Mouse (Mus musculus) kidney, adult 2 months (tissue): ENCODE data around the gene Nomo1. TPM values are rescaled to one million over a fixed set of nuclear protein-coding genes. Genes with fewer than 3 reads are reported as not detected.

Experiments
- DNase-seq: peaks from one replicate; pipeline ENCODE4 v3.0.0; 2021
- H3K27ac ChIP-seq: fragments of 200-500 bp; 2 replicates; pipeline ENCODE4 v1.5.1; 2012; ENCODE audit warnings: low read depth, low read length, control low read depth, inconsistent platforms; ENCODE audit not compliant: insufficient read depth
- H3K27me3 ChIP-seq: fragments of 200-500 bp; replicated peaks from 2 replicates; pipeline ENCODE4 v1.6.1; 2012; ENCODE audit warnings: mild to moderate bottlenecking, moderate library complexity, low read length, inconsistent platforms; ENCODE audit not compliant: control insufficient read depth, insufficient read depth
- H3K36me3 ChIP-seq: fragments of 200-500 bp; 2 replicates; pipeline ENCODE4 v1.6.1; 2012; ENCODE audit warnings: mild to moderate bottlenecking, moderate library complexity, low read length, inconsistent platforms; ENCODE audit not compliant: control insufficient read depth, insufficient read depth
- H3K4me1 ChIP-seq: fragments of 200-500 bp; 2 replicates; pipeline ENCODE4 v1.6.1; 2011; ENCODE audit warnings: low read length; ENCODE audit not compliant: control insufficient read depth, insufficient read depth
- H3K4me3 ChIP-seq: fragments of 200-500 bp; 2 replicates; pipeline ENCODE4 v1.5.1; 2011; ENCODE audit warnings: mild to moderate bottlenecking, low read depth, low read length, control low read depth; ENCODE audit not compliant: insufficient read depth
- CTCF ChIP-seq: fragments of 200-500 bp; conservative IDR thresholded peaks from 2 replicates; pipeline ENCODE4 v1.5.1; 2011; ENCODE audit warnings: low read depth, mild to moderate bottlenecking, control low read depth, low read length, moderate library complexity, mixed read lengths; ENCODE audit not compliant: insufficient read depth, insufficient read length
- POLR2A ChIP-seq: fragments of 200-500 bp; IDR thresholded peaks from one replicate; pipeline ENCODE4 v1.6.1; 2011; ENCODE audit warnings: low read depth, low read length, control low read depth
- WGBS: fragments of 180-500 bp; shearing (Covaris S2); methylation state at CpG from one replicate; pipeline ENCODE4 v1.1.7; 2018; 5-methylcytosine and 5-hydroxymethylcytosine counted together
- polyA plus RNA-seq: library from polyadenylated mRNA; depleted of rRNA; stranded (reverse); fragments of >200 nt; gene quantifications from 2 replicates; pipeline ENCODE4 v1.2.3, GENCODE M21; 2012

Gene Nomo1
- polyA plus RNA-seq, 1 experiment = 36.4 TPM

- H3K36me3 ChIP-seq = no peaks in the 10 kb centered on the region
- TF ChIP-seq CTCF (no peak), POLR2A (no peak)
- H3K4me3 ChIP-seq = no peak overlapping the region
- WGBS = 67% methylated on average over 15 of the region's 15 CpGs
- no peaks in the 10 kb centered on the region for H3K4me1 ChIP-seq
- H3K27ac ChIP-seq = no peak overlapping the region
- no peak for DNase-seq
- no peaks in the 10 kb centered on the region for H3K27me3 ChIP-seq
Measured at GRCm38 (mm10) chr7:46111212-46111817, 77.8 kb downstream of the Nomo1 start.

GRCm38 (mm10) chr7:46111938-46112337 lies 78.4 kb downstream of the Nomo1 start:
- H3K36me3 ChIP-seq = no peaks in the 10 kb centered on the region
- H3K27me3 ChIP-seq = no peaks in the 10 kb centered on the region
- no peaks in the 10 kb centered on the region for H3K4me1 ChIP-seq
- no peak for DNase-seq
- no peak overlapping the region for H3K4me3 ChIP-seq
- WGBS = 69% methylated on average over 6 of the region's 6 CpGs
- TF ChIP-seq CTCF = no peak
- no peak for TF ChIP-seq POLR2A
- H3K27ac ChIP-seq = no peak overlapping the region

GRCm38 (mm10) chr7:46113435-46113834 lies 79.9 kb downstream of the Nomo1 start:
- no peaks in the 10 kb centered on the region for H3K4me1 ChIP-seq
- no peaks in the 10 kb centered on the region for H3K27me3 ChIP-seq
- no peak overlapping the region for H3K27ac ChIP-seq
- no peak overlapping the region for H3K4me3 ChIP-seq
- 61% methylated on average over 3 of the region's 3 CpGs for WGBS
- no peak for DNase-seq
- no peak for TF ChIP-seq CTCF
- no peaks in the 10 kb centered on the region for H3K36me3 ChIP-seq

GRCm38 (mm10) chr7:46116118-46116581 lies 82.7 kb downstream of the Nomo1 start:
- no peak for DNase-seq
- H3K27ac ChIP-seq = no peak overlapping the region
- 27% methylated on average over 10 of the region's 10 CpGs for WGBS
- no peaks in the 10 kb centered on the region for H3K4me1 ChIP-seq
- H3K36me3 ChIP-seq = no peaks in the 10 kb centered on the region
- no peak overlapping the region for H3K4me3 ChIP-seq
- no peak for TF ChIP-seq CTCF
- TF ChIP-seq POLR2A = no peak
- no peaks in the 10 kb centered on the region for H3K27me3 ChIP-seq

- WGBS = 66% methylated on average over 16 of the region's 16 CpGs
- TF ChIP-seq POLR2A = no peak
- TF ChIP-seq CTCF = no peak
Measured at GRCm38 (mm10) chr7:46117035-46117434, 83.5 kb downstream of the Nomo1 start.

GRCm38 (mm10) chr7:46122964-46123363 lies 89.5 kb downstream of the Nomo1 start:
- 27% methylated on average over 4 of the region's 4 CpGs for WGBS
- H3K4me3 ChIP-seq = no peak overlapping the region
- no peaks in the 10 kb centered on the region for H3K4me1 ChIP-seq
- no peak for TF ChIP-seq CTCF
- no peak for TF ChIP-seq POLR2A
- DNase-seq = no peak
- H3K27ac ChIP-seq = no peak overlapping the region
- no peaks in the 10 kb centered on the region for H3K36me3 ChIP-seq
- H3K27me3 ChIP-seq = no peaks in the 10 kb centered on the region

More at GRCm38 (mm10) chr7:46117035-46117434, 83.5 kb downstream of the Nomo1 start:
- H3K27me3 ChIP-seq = no peaks in the 10 kb centered on the region
- H3K36me3 ChIP-seq = no peaks in the 10 kb centered on the region
- H3K4me3 ChIP-seq = no peak overlapping the region
- no peaks in the 10 kb centered on the region for H3K4me1 ChIP-seq
- H3K27ac ChIP-seq = no peak overlapping the region
- DNase-seq = no peak

- DNase-seq = no peak
- 82% methylated on average over 6 of the region's 6 CpGs for WGBS
- TF ChIP-seq CTCF (no peak), POLR2A (no peak)
- Histone ChIP-seq H3K4me3 (no peak overlapping the region), H3K27ac (no peak overlapping the region), H3K4me1 (no peaks in the 10 kb centered on the region), H3K27me3 (no peaks in the 10 kb centered on the region), H3K36me3 (no peaks in the 10 kb centered on the region)
Measured at GRCm38 (mm10) chr7:46124460-46124859, 91.0 kb downstream of the Nomo1 start.

- no peak for TF ChIP-seq CTCF
- no peak for TF ChIP-seq POLR2A
Measured at GRCm38 (mm10) chr7:46125340-46125739, 91.8 kb downstream of the Nomo1 start.

More at GRCm38 (mm10) chr7:46125340-46125739, 91.8 kb downstream of the Nomo1 start:
- Histone ChIP-seq H3K4me1 (no peaks in the 10 kb centered on the region), H3K4me3 (no peak overlapping the region), H3K27me3 (no peaks in the 10 kb centered on the region), H3K36me3 (no peaks in the 10 kb centered on the region), H3K27ac (no peak overlapping the region)
- WGBS = 67% methylated on average over 11 of the region's 11 CpGs
- DNase-seq = no peak
